Mouse (Mus musculus) gastrocnemius, adult 8-10 months (tissue): ENCODE data around the gene AU021092. TPM values are rescaled to one million over a fixed set of nuclear protein-coding genes. Genes with fewer than 3 reads are reported as not detected.
"Not testable (repeated sequence)": the region's sequence is repeated elsewhere in the genome, so short reads cannot be mapped to it uniquely, and the experiment has no call there.

Experiments used
- DNase-seq, 2 experiments: peaks; one replicate each; pipeline ENCODE4 v3.0.0; 2022; ENCODE audit warnings: low spot score in 2 of 2
- total RNA-seq, 4 experiments: library from RNA; stranded (reverse); gene quantifications; 2 replicates each; pipeline ENCODE4 v1.2.4; 2022

AU021092 gene
- total RNA-seq = 1 to 10 TPM; 2.7 to 3.5 (median 3.0) TPM

GRCm38 (mm10) chr16:5222140-5222539 is at the start of gene AU021092:
AU021092 (minus strand) TSS chr16:5222299.
- no peak for DNase-seq

GRCm38 (mm10) chr16:5271411-5272035 is 49.4 kb upstream of the AU021092 start:
- no peak for DNase-seq

DNA sequence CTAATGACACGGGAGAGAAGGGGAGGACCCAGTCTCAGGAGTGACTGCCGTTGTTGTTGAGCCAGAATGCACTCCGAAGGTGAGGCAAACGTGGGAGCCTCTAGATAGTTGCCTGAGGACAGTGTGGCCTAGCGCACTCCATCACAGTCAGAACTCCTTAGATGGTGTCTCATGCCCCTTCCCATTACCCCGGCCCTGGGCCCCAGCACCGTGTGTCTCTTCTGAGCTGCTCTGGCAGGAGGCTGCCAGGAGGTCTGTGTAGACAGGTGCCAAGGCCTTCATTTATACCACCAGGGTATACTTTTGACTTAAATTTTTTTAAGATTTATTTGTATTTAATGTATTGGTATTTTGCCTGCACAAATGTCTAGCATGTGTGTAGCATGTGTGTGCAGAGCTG is 41.8 kb upstream of the AU021092 start:
- no peak for DNase-seq

- no peak for DNase-seq
Observed at GRCm38 (mm10) chr16:5263156-5263555, 41.1 kb upstream of the AU021092 start.

GRCm38 (mm10) chr16:5255779-5256496 is 33.8 kb upstream of the AU021092 start, which contains the start of gene Eef2kmt:
Eef2kmt (minus strand) TSS chr16:5255983.
- peak; percentile 98 for DNase-seq

DNA sequence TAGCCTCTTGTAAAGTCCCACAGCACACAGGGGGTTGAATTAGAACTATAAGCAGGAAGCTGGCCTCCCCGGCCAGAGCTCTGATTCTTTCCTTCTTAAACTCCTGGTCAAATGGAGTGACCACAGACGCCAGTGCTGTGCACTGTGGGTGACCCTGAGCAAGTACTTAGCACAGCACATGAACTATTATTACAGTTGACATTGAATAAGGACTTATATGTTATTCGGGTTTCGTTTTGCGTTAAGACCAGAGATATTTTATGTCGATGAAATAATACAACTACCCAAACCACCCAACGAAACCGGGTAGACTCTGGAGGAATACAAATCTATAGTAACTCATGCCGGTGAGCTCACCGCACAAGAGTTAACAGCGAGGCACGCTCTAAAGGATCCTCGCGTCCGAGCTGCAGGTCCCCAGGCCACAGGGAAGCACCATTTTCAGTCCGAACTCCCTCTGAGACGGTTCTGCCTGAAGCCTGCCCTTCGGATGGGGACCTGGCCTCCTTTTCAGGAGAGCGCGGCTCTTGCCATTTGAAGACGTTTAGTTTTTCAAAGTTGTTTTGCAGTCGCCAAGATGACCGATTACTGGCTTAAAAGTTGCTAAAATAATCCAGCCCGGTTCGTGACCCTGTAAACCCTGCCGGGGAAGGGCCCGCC is 33.1 kb upstream of the AU021092 start:
- no peak for DNase-seq

GRCm38 (mm10) chr16:5254346-5255025 is 32.4 kb upstream of the AU021092 start:
- DNase-seq = peak; percentile 35 to 55

DNA sequence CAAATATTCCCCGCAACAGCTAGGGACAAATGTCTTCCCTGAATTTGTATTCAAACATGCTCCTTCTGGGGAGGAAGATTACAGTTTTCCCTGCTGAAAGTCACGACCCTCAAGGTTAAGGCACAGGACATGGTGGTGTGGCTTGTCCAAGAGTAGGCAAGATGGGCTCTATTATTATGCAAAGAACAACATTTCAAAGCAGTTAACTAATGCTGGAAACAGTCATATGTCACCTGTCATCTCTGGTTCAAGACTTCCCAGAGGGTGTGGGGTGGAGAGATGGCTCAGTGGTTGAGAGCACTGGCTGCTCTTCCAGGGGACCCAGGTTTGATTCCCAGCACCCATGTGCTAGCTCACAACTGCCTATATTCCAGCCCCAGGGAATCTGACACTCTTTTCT is 30.2 kb upstream of the AU021092 start:
- no peak for DNase-seq

- no peak for DNase-seq
Observed at GRCm38 (mm10) chr16:5250891-5251290, 28.8 kb upstream of the AU021092 start.

DNA sequence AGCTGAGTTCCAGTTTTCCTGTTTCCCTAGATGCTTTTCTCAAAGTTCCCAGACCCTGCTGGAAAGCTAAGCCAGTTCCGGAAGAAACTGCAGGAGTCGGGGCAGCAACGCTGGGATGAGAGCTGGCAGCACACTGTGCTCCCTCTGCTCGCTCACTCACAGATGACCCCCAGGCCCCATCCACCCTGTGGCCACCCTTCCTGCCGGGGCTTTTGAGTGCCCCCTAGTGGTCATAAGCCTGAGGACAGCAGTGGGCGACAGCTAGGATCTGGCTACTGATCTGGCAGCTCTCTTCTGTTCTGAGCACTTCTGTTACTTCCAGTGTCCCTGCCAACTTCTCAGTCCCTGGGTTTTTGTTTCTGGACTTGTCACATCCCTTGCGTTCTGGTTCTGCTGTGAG is 22.3 kb upstream of the AU021092 start:
- peak; percentile 37 to 53 for DNase-seq

DNA sequence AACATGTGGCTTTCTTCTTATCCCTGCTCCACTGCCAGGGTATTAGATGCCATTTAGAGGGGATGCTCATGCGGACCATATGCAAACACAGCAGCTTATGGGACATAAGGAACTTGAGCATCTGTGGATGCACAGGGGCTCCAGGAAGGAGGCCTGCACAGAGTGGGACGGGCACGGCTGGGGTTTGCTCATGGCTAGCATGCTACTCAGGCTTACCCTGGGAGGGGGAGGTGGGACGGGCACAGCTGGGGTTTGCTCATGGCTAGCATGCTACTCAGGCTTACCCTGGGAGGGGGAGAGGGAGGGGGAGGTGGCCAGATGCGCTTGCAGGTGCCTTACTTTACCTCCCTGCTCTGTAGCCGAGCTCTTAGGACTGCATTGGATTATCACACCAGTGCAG is 20.8 kb upstream of the AU021092 start:
- no peak for DNase-seq

DNA sequence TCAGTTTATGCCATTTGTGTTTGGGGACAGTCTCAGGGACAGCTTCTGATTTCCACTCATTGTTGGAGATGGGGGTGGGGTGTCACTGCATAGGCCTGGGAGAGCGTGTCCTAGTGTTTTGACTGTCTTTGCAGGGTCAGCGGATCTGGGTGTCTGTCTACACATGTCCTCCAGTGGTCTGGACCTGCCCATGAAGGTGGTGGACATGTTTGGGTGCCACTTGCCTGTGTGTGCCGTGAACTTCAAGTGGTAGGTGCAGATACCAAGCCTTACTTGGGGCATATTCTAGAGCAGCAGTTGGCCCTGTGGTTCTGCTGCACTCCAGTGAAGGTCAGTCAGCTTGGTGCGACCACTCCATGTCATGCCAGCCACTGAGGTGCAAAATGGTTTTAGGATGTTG is 20.3 kb upstream of the AU021092 start:
- DNase-seq = no peak

DNA sequence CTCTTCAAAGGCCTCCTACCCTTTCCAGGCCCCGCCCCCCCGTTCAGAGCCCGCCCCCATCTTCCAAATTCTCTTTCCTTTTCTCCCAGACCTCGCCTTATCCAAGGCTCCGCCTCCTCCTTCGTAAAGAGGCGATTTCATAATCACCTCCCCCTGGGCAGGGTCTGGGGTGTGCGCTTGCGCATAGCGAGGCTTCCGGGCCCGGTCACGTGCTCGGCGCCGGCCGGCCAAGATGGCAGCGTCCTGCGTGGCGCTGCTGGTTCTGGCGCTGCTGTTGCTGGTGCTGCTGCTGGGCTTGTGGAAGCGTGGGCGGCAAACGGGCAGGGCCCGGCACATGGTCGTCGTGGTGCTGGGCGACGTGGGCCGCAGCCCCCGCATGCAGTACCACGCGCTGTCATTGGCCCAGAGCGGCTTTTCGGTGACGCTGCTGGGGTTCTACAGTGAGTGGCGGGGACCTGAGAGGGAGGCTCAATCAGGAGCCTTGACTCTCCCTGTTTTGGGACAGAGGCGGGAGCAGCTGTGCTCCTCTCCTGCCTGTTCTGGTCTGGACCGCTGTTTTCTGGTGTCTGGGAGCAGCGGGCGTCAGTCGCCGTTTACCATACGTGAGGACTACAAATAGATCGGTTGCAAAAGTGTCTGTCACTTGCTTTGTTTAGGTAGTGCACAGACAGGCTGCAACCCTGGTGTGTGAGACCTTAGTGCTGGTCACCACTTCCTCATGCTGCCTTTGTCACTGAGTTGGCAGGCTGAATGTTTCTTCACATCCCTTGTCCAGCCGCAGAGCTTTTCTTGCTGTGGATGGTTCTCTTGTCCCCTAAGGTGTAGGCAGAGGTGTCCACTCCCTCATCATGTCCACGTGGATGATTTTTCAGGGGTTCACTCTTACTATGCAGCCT is 11.6 kb upstream of the AU021092 start, which contains the start of gene Alg1:
Gene Alg1 (plus strand): TSS at position 204 of the 896 bp plus-strand sequence.
- DNase-seq = peak; percentile 80 to 91

GRCm38 (mm10) chr16:5232982-5233381 is 10.9 kb upstream of the AU021092 start:
- DNase-seq = no peak

DNA sequence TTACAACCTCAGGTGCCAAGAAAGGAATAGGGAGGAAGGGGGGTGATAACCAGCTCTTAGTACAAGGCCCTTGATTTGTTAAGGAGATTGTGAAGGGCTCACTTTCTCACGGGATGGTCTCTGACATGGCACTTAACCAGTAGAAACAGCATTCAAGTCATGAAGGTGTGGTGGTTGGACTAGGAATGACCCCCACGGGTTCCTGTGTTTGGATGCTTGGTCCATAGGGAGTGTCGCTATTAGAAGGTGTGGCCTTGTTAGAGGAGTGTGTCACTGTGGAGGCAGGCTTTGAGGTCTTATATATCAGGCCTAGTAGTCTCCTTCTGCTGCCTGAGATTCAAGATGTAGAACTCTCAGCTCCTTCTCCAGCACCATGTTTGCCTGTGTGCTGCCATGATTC is 6.0 kb upstream of the AU021092 start:
- not testable (repeated sequence) for DNase-seq

GRCm38 (mm10) chr16:5227501-5227900 is 5.4 kb upstream of the AU021092 start:
- not testable (repeated sequence) for DNase-seq

DNA sequence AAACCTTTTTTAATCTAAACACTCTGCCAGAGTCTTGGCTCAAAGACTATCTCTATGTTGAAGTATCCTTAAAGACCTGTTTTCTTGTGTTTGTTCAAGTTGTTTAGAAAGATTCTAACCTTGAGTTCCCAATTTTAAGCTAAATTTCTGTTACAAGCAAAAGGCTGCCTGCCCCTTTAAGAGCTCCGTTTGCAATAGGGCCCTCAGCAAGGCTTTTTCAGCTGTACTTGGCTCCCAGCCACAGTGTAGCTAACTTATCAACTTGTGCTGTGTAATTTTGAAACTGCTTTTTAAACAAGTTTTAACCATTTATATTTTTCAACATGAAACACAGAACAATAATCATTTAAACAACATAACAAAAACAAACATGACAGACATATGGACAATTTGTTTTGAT is 4.4 kb upstream of the AU021092 start:
- not testable (repeated sequence) for DNase-seq

DNA sequence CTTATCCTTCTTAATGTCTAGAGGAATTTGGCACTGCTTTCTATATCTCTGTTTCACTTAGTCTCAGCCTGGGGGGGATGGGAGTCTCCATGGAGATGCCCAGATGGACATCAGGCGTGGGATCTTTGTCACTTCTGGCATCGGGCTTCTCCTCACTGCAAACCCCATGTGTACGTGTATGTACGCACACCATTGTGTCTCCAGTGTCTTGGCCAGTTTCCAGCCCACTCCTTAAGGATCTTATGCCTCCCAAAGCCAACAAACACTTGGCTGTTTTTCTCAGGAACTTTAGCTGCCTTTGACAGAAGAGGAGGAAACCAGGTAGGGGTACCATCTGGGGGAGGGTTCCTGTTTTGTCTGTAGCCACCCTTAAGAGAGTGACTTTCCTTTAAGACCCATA is 696 bp downstream of the AU021092 start:
- no peak for DNase-seq

DNA sequence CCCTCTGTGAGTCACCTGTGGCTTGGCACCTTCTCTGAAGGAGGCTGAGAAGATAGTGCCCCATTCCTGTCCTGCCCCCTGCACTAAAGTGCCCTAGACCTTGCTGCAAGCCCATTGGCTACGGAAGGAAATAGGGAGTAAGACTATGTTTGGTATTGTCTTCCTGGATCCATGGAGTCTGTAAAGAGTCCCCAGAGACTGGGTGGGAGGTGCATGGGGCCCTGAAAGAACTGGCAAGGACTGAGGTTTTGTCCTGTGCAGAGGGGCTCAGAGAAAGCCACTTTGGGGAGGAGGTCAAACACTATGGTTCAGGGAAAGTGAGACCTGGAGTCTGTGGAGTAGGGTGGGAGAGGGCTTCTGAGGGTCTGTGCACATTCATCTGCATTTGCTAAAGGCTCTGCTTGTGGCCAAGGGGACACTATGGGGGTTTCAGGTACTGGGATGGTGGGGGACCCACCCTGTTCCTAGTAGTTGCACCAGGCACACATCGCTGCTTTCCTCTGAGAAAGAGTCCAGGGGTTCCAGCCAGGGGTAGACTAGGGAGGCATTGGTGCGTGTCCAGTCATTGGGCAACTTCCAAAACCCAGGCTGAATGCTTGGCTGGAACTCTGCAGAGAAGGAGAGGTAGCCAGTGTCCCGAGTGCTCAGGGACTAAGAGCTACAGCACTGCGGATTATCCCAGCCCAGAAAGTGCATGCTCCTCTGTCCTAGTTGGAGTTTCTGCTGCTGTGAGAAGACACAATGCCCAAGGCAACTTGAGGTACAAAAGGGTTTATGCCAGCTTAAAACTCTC is 4.6 kb downstream of the AU021092 start:
- DNase-seq = no peak

DNA sequence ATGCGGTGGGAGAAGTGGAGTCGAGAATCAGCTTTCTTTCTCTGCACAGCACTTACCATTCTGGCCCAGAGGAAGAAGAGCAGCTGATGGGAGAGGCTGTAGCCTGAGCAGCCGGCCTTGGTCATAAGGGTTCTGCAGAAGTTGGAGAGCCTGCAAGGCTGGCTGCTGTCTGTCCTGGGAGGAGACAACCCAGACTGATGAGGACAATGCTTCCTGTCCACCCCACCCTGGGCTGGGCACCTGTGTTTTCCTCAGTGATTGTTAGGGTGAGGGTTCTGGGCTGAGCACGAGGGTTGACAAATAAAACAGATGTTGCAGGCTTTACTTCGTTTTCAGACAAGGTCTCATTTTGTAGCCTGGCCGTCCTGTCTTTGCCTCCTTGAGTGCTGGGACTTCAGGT is 5.4 kb downstream of the AU021092 start:
- no peak for DNase-seq
